Mouse (Mus musculus) macrophage (primary cell): ENCODE results near the gene Rnf169. TPM values are rescaled to one million over a fixed set of nuclear protein-coding genes. Genes with fewer than 3 reads are reported as not detected.

Experiments
- H3K27ac ChIP-seq: fragments of 350-480 bp; formaldehyde crosslinking; 2 replicates; pipeline ENCODE4 v1.9.0; 2021
- H3K36me3 ChIP-seq: fragments of 350-480 bp; formaldehyde crosslinking; 2 replicates; pipeline ENCODE4 v1.9.0; 2021; ENCODE audit errors: inconsistent target
- H3K4me3 ChIP-seq: fragments of 350-480 bp; formaldehyde crosslinking; 2 replicates; pipeline ENCODE4 v1.9.0; 2021; ENCODE audit errors: inconsistent target
- H3K79me2 ChIP-seq: fragments of 350-480 bp; formaldehyde crosslinking; 2 replicates; pipeline ENCODE4 v1.9.0; 2021; ENCODE audit errors: inconsistent target
- WGBS: methylation state at CpG from one replicate; pipeline ENCODE4 v1.1.7; 2026; ENCODE audit warnings: inconsistent platforms; ENCODE audit not compliant: missing documents; 5-methylcytosine and 5-hydroxymethylcytosine counted together
- polyA plus RNA-seq: library from polyadenylated mRNA; stranded (reverse); fragments of 250-400 nt; gene quantifications from 3 replicates; pipeline ENCODE4 v1.2.4, GENCODE M21; 2018; ENCODE audit warnings: inconsistent platforms

Rnf169 gene
- polyA plus RNA-seq, 1 experiment from 2014 or later, result 10.4 TPM

GRCm38 (mm10) chr7:99873965-99874364 lies 106.3 kb downstream of the Rnf169 start:
- 92% methylated on average over 6 of the region's 6 CpGs for WGBS
- Histone ChIP-seq H3K27ac (no peak overlapping the region), H3K36me3 (no peaks in the 10 kb centered on the region), H3K4me3 (no peak overlapping the region), H3K79me2 (no peaks in the 10 kb centered on the region)

Other genes with a start within 250 kb of the Rnf169 start
- gene Olfr521, start 216.9 kb downstream of the Rnf169 start, polyA plus RNA-seq, result not detected in 3 replicates
- 0.55 to 1.1 TPM (median 0.79 TPM) in 3 replicates for gene Neu3, start 152.0 kb downstream of the Rnf169 start, polyA plus RNA-seq
- 0.11 to 0.12 TPM in 2 of 3 replicates, not detected in the other for gene Xrra1, start 121.3 kb downstream of the Rnf169 start, polyA plus RNA-seq
- gene Spcs2, start 117.0 kb downstream of the Rnf169 start, polyA plus RNA-seq, result 165 to 201 TPM (median 180 TPM) in 3 replicates
- not detected in 3 replicates for gene Chrdl2, start 25.7 kb upstream of the Rnf169 start, polyA plus RNA-seq
- gene Pold3, start 141.1 kb upstream of the Rnf169 start, polyA plus RNA-seq, result 27.4 to 53.5 TPM (median 39.1 TPM) in 3 replicates
- 2.6 to 6.6 TPM (median 5.7 TPM) in 3 replicates for gene Lipt2, start 178.8 kb upstream of the Rnf169 start, polyA plus RNA-seq
- 0.39 to 0.61 TPM (median 0.43 TPM) in 3 replicates for gene Kcne3, start 196.1 kb upstream of the Rnf169 start, polyA plus RNA-seq
- 6.2 to 23.9 TPM (median 7.7 TPM) in 3 replicates for gene Pgm2l1, start 246.9 kb upstream of the Rnf169 start, polyA plus RNA-seq